Mouse (Mus musculus) heart, embryonic 14.5 days (tissue): Measurements from ENCODE around the gene Wbp11. TPM values are rescaled to one million over a fixed set of nuclear protein-coding genes. Genes with fewer than 3 reads are reported as not detected.

Experiments used
- ATAC-seq: fragments of 200-750 bp; cut with Nextera tagmentation; 2 replicates; pipeline ENCODE4 v1.8.0; 2017; ENCODE audit warnings: low read depth, moderate TSS enrichment; ENCODE audit not compliant: insufficient number of reproducible peaks, insufficient read depth, low FRiP score
- H3K27ac ChIP-seq, 2 experiments: fragments of 200-500 bp in 1 of 2; fragments of 300-500 bp in 1 of 2; sonication (generic) in 1 of 2; replicated peaks in 1 of 2; 2 replicates each; pipeline ENCODE4 v1.5.1; 2012 to 2014; ENCODE audit warnings: low read depth in 2 of 2, low read length in 2 of 2, control low read depth in 1 of 2, mild to moderate bottlenecking in 1 of 2, mixed read lengths in 1 of 2; ENCODE audit not compliant: control insufficient read depth in 1 of 2, insufficient read depth in 1 of 2
- H3K27me3 ChIP-seq: fragments of 300-500 bp; sonication (generic); 2 replicates; pipeline ENCODE4 v1.6.1; 2014; ENCODE audit warnings: mild to moderate bottlenecking, low read length, control low read depth; ENCODE audit not compliant: control insufficient read depth, insufficient read depth
- H3K36me3 ChIP-seq: fragments of 300-500 bp; sonication (generic); 2 replicates; pipeline ENCODE4 v1.6.1; 2014; ENCODE audit warnings: mild to moderate bottlenecking, control low read depth, low read length, mixed read lengths; ENCODE audit not compliant: control insufficient read depth, insufficient read depth
- H3K4me1 ChIP-seq, 2 experiments: fragments of 200-500 bp in 1 of 2; fragments of 300-500 bp in 1 of 2; sonication (generic) in 1 of 2; 2 replicates each; pipeline ENCODE4 v1.6.1; 2012 to 2014; ENCODE audit warnings: low read length in 2 of 2, control low read depth in 1 of 2, mixed read lengths in 1 of 2; ENCODE audit not compliant: control insufficient read depth in 2 of 2, insufficient read depth in 2 of 2
- H3K4me2 ChIP-seq: fragments of 300-500 bp; sonication (generic); 2 replicates; pipeline ENCODE4 v1.6.1; 2014; ENCODE audit warnings: mild to moderate bottlenecking, low read length
- H3K4me3 ChIP-seq, 2 experiments: fragments of 200-500 bp in 1 of 2; fragments of 300-500 bp in 1 of 2; sonication (generic) in 1 of 2; 2 replicates each; pipeline ENCODE4 v1.5.1; 2012 to 2014; ENCODE audit warnings: low read length in 2 of 2, mild to moderate bottlenecking in 2 of 2, control low read depth in 1 of 2, low read depth in 1 of 2, moderate library complexity in 1 of 2; ENCODE audit not compliant: control insufficient read depth in 1 of 2, insufficient read depth in 1 of 2
- H3K9ac ChIP-seq: fragments of 300-500 bp; sonication (generic); 2 replicates; pipeline ENCODE4 v1.6.1; 2014; ENCODE audit warnings: mild to moderate bottlenecking, low read length
- H3K9me3 ChIP-seq: fragments of 300-500 bp; sonication (generic); 2 replicates; pipeline ENCODE4 v1.6.1; 2016; ENCODE audit warnings: low read length, control low read depth; ENCODE audit not compliant: control insufficient read depth
- WGBS: fragments of 180-500 bp; shearing (Covaris S2); extraction: QIAGEN DNeasy Blood & Tissue Kit; methylation state at CpG from one replicate; pipeline ENCODE4 v1.1.7; 2014; 5-methylcytosine and 5-hydroxymethylcytosine counted together
- polyA plus RNA-seq: library from polyadenylated mRNA; unstranded; fragments of >200 nt; fragmentation: Nextera tagmentation; extraction: Ambion mirVana; gene quantifications from 2 replicates; pipeline ENCODE4 v1.2.1, GENCODE M21; 2014

Wbp11 gene
- polyA plus RNA-seq, 1 experiment from 2014 or later: 67.7 TPM

- peak overlapping the region; percentile 65 for H3K4me2 ChIP-seq
- H3K27ac ChIP-seq: peak overlapping the region; percentile 48 to 93
- no peaks in the 10 kb centered on the region for H3K9me3 ChIP-seq
- H3K9ac ChIP-seq: peak overlapping the region; percentile 22; the same call in 1 of the 2 replicates
- 36% methylated on average over 8 of the region's 8 CpGs for WGBS
- H3K4me3 ChIP-seq: 0 out of 4 replicates have a peak overlapping the region, but pooled peaks of 1 of the 2 experiments have one; percentile 38
- H3K36me3 ChIP-seq: no peaks in the 10 kb centered on the region
- no peaks in the 10 kb centered on the region for H3K27me3 ChIP-seq
- peaks cover 31 to 44% of the 10 kb centered on the region in 2 experiments for H3K4me1 ChIP-seq
- ATAC-seq: no peak
Measured at GRCm38 (mm10) chr6:136858420-136858819, 30.4 kb upstream of the Wbp11 start.

DNA sequence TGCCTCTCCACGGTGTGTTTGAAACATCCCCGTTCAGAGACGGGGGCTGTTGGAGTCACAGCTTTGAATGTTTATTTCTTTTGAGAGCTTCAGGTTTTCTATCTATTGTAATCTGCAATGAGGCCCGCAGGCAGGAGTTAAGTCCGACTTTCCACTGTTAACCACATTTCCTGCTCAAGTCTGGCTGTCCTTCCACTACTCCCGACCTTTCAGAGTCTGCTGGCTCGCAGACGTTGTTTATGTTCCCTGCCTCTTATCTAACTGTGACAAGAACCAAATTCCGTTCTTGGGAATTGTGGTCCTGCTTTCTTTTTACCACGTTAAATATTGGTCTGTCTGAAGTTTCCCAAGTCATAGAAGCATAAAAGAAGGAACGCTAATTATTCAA is 29.8 kb upstream of the Wbp11 start:
- peak overlapping the region; percentile 70 for H3K9ac ChIP-seq
- peak overlapping the region; percentile 65 for H3K4me2 ChIP-seq
- ATAC-seq: peak; percentile 66

DNA sequence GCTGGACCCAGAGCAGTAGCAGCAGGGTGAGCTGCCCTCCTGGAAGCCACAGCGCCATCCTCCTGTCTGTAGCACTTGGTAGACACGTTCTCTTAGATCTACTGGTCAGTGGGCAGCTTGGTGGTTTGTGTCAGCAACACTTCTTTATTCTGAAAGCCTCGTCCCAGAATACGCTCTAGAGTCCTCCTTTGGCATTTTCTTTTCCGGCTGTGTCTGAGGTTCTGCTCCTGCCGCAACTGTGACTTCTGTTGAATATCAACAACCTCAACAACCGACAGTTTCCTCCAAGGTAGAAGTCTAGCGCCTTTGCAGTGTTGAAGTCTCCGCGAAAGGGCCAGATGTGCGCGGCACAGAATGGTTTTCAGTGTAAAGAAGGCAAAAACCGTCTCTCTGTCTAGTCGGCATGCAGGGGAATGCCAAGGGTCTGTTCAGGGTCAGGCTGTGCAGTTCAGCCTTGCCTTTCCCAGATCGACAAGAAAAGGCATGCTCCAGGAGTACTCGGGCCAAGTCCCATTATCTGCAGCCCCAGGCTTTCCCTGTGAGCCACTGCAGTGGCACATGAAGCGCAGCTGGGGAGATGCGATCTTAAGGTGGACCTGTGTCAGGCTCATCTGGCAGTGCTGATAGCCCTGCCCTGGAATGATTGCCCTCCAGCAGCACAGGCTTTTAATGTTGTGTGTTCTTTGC is 29.3 kb upstream of the Wbp11 start, which contains the start of gene Art4:
TSS of gene Art4 (minus strand) at position 548 of the 687 bp plus-strand sequence.
- Histone ChIP-seq H3K27ac (peak within 1 kb of the TSS; percentile 89 to 93), H3K9me3 (no peaks in the 10 kb centered on the region), H3K27me3 (no peaks in the 10 kb centered on the region), H3K4me3 (peak within 1 kb of the TSS; percentile 36 to 38), H3K4me2 (peak within 1 kb of the TSS; percentile 65), H3K9ac (peak within 1 kb of the TSS; percentile 70), H3K4me1 (peaks cover 33 to 46% of the 10 kb centered on the region in 2 experiments), H3K36me3 (no peaks in the 10 kb centered on the region)
- 10% methylated on average over 18 of the region's 18 CpGs for WGBS
- peak; percentile 68 for ATAC-seq

More for the DNA sequence above, 29.8 kb upstream of the Wbp11 start:
- Histone ChIP-seq H3K36me3 (no peaks in the 10 kb centered on the region), H3K4me1 (peaks cover 31 to 44% of the 10 kb centered on the region in 2 experiments), H3K27ac (peak overlapping the region; percentile 89 to 93), H3K4me3 (peak overlapping the region; percentile 36 to 38), H3K27me3 (no peaks in the 10 kb centered on the region), H3K9me3 (no peaks in the 10 kb centered on the region)
- 6% methylated on average over 11 of the region's 11 CpGs for WGBS

DNA sequence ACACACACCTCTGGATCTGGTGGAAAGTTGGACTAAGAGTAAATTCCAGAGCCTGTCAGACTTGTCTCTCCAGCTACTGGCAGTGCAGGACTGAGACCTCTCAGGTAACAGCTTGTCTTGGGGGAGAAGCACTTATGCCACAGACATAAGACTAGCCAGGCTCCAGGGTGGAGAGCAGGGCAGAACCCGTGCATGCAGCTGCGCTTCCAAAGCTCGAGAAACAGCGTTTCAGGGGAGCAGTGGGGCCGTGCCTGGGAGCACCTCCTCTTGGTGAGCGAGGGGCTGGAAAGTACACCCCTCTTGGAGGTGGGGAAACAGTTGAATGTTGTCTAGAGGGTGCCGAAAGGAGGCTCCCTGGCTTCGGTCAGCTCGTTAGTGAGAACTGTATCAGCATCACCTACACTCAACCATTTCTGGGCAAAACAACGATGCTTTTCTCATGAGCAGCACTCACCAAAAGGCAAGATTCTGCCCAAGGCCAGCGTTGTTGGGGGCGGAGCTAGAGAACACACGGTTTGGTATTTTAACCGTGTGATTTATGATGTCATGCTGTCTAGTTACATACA is 28.1 kb upstream of the Wbp11 start:
- Histone ChIP-seq H3K9ac (peak overlapping the region; percentile 70), H3K27ac (peak overlapping the region; percentile 85 to 89), H3K4me3 (peak overlapping the region; percentile 38 to 48), H3K27me3 (no peaks in the 10 kb centered on the region), H3K9me3 (no peaks in the 10 kb centered on the region), H3K36me3 (no peaks in the 10 kb centered on the region), H3K4me2 (peak overlapping the region; percentile 65), H3K4me1 (peaks cover 33 to 46% of the 10 kb centered on the region in 2 experiments)
- 15% methylated on average over 14 of the region's 14 CpGs for WGBS
- ATAC-seq: peak; percentile 26; the same call in 1 of the 2 replicates

DNA sequence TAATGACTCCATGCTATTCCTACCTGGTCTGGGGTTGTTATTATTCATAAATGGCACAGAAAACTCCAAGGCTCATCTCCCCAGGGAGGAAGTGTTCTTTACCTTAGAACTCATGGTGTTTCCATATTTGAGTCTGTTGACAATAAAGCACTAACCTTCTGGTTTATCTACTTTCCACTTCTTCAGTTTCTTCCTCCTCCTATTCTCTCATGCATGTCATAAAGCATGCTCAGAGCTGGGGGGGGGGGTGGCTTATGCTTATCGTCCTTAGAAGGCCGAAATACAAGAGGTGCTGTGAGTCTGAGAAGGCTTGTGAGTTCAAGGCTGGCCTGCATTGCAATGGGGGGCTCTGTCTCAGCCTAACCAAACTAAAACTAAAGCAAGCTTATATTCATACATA is 27.1 kb upstream of the Wbp11 start:
- Histone ChIP-seq H3K4me1 (peaks cover 33 to 39% of the 10 kb centered on the region in 2 experiments), H3K9ac (no peak overlapping the region), H3K27me3 (no peaks in the 10 kb centered on the region), H3K4me2 (peak overlapping the region; percentile 65), H3K4me3 (peak overlapping the region in 1 of 2 experiments; percentile 38; a peak in 2 of 4 replicates), H3K36me3 (0 out of 2 replicates have a peak, but pooled peaks cover 5% of the 10 kb centered on the region), H3K27ac (peak overlapping the region in 1 of 2 experiments; percentile 85; a peak in 2 of 4 replicates), H3K9me3 (no peaks in the 10 kb centered on the region)
- WGBS: 63% methylated on average over 2 of the region's 2 CpGs
- no peak for ATAC-seq

- Histone ChIP-seq H3K4me3 (no peak overlapping the region), H3K4me2 (peak overlapping the region; percentile 65; the same call in 1 of the 2 replicates), H3K27me3 (no peaks in the 10 kb centered on the region), H3K36me3 (peaks cover 10% of the 10 kb centered on the region; the same call in 1 of the 2 replicates), H3K27ac (peak overlapping the region in 1 of 2 experiments; percentile 24; a peak in 1 of 4 replicates), H3K9me3 (no peaks in the 10 kb centered on the region), H3K4me1 (peaks cover 28 to 33% of the 10 kb centered on the region in 2 experiments), H3K9ac (no peak overlapping the region)
- 79% methylated on average over 11 of the region's 11 CpGs for WGBS
- ATAC-seq: no peak
Measured at GRCm38 (mm10) chr6:136854361-136854781, 26.3 kb upstream of the Wbp11 start.

DNA sequence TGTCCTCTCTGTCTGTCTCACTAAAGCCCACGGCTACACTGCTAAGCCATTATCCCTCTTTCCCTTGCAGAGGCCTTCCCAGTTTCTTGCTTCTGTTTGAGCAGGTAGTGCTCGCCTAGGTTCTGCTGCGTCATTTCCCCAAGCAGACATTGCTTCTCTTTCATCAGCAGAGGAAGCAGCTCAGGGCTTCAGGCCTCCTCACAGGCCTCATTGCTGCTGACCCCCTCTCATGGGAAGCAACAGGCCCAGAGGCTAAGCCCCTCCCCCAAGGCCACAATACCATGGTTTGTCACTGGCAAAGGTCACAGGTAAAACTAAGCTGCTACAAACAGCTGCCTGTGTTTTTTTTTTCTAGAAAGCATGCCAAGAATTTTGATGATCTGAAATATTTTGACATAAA is 24.7 kb upstream of the Wbp11 start:
- H3K9ac ChIP-seq: no peak overlapping the region
- H3K4me2 ChIP-seq: no peak overlapping the region
- H3K9me3 ChIP-seq: no peaks in the 10 kb centered on the region
- no peak overlapping the region for H3K4me3 ChIP-seq
- no peak for ATAC-seq
- H3K36me3 ChIP-seq: peaks cover 23% of the 10 kb centered on the region; the same call in 1 of the 2 replicates
- 60% methylated on average over 3 of the region's 3 CpGs for WGBS
- H3K4me1 ChIP-seq: peaks cover 18 to 23% of the 10 kb centered on the region in 2 experiments
- 0 out of 4 replicates have a peak overlapping the region, but pooled peaks have one; percentile 23 to 30 for H3K27ac ChIP-seq
- H3K27me3 ChIP-seq: no peaks in the 10 kb centered on the region
